Mouse (Mus musculus): ENCODE data around the gene Scrn1. TPM values are rescaled to one million over a fixed set of nuclear protein-coding genes. Genes with fewer than 3 reads are reported as not detected.

Scrn1 gene
- polyA plus RNA-seq, 1 experiment from 2014 or later: 96.6 TPM

DNA sequence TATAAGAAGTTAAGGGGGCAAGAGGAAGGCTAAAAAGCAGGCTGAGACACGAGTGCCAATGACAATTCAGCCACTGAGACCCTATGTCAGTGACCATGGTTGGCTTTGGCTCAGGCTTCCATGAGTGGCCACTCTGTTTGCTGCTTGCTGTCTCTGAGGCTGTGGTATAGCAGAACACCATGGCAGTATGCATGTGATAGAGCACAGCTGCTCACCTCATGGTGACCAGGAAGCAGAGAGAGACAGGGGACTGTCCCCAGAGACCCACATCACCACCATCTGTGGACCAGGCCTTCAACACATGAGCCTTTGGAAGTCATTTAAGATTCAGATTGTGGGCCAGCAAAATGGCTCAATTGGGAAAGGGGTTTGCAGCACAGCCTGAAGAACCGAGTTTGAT lies 22.6 kb downstream of the Scrn1 start:
- H3K9ac ChIP-seq (replicated peaks): no peak overlapping the region
- H3K4me2 ChIP-seq (replicated peaks): no peak overlapping the region
- WGBS: 88% methylated on average over 2 of the region's 2 CpGs
- no peak overlapping the region for H3K4me3 ChIP-seq (replicated peaks)
- H3K36me3 ChIP-seq: peaks cover 23% of the 10 kb centered on the region
- peaks cover 34% of the 10 kb centered on the region for H3K4me1 ChIP-seq (replicated peaks)
- H3K9me3 ChIP-seq: no peaks in the 10 kb centered on the region
- H3K27me3 ChIP-seq: no peaks in the 10 kb centered on the region
- ATAC-seq: no peak
- no peak overlapping the region for H3K27ac ChIP-seq

DNA sequence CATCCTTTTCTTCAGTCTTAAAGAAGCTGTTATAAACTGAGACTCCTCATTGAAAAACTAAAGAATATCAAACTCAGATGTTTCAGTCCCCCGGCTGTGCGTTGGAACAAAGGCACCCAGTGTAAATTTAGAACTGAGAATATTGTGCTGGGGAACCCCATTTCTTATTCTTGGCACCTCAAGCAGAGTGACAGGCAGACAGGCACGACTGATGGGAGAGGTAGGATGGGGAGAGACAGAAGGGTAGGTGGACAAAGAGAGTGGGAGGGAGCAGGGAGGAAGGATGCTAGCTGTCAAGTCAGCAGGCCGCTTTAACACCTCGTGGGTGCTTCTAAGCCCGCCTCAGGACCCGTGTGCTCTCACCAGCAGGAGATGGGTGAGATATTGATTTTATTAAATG lies 23.5 kb downstream of the Scrn1 start:
- Histone ChIP-seq H3K36me3 (peaks cover 23% of the 10 kb centered on the region), H3K4me3 (replicated peaks) (no peak overlapping the region), H3K27ac (no peak overlapping the region), H3K4me2 (replicated peaks) (no peak overlapping the region), H3K4me1 (replicated peaks) (peaks cover 36% of the 10 kb centered on the region), H3K27me3 (no peaks in the 10 kb centered on the region), H3K9me3 (no peaks in the 10 kb centered on the region), H3K9ac (replicated peaks) (no peak overlapping the region)
- 79% methylated on average over 7 of the region's 7 CpGs for WGBS
- ATAC-seq: no peak

DNA sequence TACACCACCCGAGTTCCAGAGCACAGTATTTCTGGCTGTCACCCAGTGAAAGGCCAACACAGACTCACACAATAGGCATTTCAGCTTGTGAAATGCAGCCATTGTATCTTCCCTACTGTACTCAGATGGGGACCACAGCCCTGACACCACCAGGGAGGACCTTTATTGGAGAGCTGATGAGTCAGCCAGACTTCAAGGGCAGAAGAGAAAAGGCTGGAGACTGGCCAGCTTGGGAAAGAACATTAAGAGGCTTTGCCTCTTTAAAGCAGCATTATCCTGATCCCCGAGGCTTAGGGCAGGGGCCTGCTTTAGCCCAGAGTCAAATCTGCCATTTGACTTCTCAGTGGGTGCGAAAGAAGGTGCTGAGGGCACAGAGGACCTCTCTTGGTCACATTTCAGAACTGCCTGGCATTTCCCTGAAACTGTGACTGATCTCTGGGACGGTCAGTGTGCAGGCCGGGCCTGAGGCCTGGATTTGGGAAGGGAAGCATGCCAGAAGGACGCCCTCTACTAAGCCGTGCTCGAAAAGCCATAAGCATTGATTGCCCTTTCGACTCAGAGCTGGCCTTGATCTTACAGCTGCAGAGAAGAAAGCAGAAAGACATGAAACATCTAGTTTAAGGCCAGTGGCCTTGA lies 25.9 kb downstream of the Scrn1 start:
- H3K4me3 ChIP-seq (replicated peaks): no peak overlapping the region
- peaks cover 50% of the 10 kb centered on the region for H3K4me1 ChIP-seq (replicated peaks)
- H3K9ac ChIP-seq (replicated peaks): no peak overlapping the region
- H3K4me2 ChIP-seq (replicated peaks): no peak overlapping the region; the same call in 1 of the 2 replicates
- H3K36me3 ChIP-seq: peaks cover 19% of the 10 kb centered on the region
- ATAC-seq: peak; percentile 19
- peak overlapping the region; percentile 65 for H3K27ac ChIP-seq
- H3K9me3 ChIP-seq: no peaks in the 10 kb centered on the region
- WGBS: 36% methylated on average over 9 of the region's 9 CpGs
- H3K27me3 ChIP-seq: 0 out of 2 replicates have a peak, but pooled peaks cover under 1% of the 10 kb centered on the region

DNA sequence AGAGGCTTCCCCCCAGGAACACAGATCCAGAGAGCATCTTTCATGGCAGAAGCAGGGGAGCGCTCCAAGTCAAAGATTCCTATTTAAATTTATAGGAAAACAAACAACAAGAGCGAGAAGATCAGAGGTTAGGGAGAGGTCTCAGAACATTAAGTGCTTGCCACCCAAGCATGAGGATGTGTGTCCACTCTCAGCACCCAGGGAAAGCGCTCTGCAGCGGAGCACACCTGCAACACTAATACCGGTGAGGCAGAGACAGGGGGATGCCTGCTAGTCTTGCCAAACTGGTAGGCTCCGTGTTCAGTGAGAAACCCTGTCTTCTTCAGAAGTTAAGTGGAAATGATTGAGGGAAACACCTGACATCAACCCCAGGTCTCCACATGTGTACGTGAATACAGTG lies 26.9 kb downstream of the Scrn1 start:
- Histone ChIP-seq H3K27ac (peak overlapping the region; percentile 65; the same call in 1 of the 2 replicates), H3K4me3 (replicated peaks) (no peak overlapping the region), H3K27me3 (peaks cover 4% of the 10 kb centered on the region; the same call in 1 of the 2 replicates), H3K36me3 (peaks cover 14% of the 10 kb centered on the region), H3K4me2 (replicated peaks) (no peak overlapping the region), H3K4me1 (replicated peaks) (peaks cover 50% of the 10 kb centered on the region), H3K9me3 (no peaks in the 10 kb centered on the region), H3K9ac (replicated peaks) (no peak overlapping the region)
- WGBS: 73% methylated on average over 7 of the region's 7 CpGs
- ATAC-seq: no peak

DNA sequence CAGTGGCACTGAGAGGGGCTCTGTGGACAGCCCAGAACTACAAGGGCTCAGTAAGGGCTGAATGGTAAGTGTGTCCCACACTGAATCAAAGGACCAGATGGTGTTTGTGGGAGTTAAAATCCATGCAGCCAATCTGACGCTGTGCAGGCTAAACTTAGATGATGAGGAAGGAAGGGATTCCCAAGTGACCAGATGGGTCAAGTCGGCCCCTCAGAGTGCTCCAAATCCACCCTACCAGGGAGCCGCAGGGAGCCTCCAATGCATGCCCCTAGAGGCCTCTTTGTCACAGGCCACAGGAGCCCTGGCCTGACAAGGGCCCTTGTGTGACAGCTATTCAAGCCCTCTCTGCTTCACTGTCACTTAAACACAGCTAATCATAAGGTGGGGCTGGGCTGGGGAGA lies 27.5 kb downstream of the Scrn1 start:
- Histone ChIP-seq H3K36me3 (peaks cover 8% of the 10 kb centered on the region), H3K4me3 (replicated peaks) (no peak overlapping the region), H3K9me3 (no peaks in the 10 kb centered on the region), H3K27me3 (peaks cover 4% of the 10 kb centered on the region; the same call in 1 of the 2 replicates), H3K9ac (replicated peaks) (no peak overlapping the region), H3K27ac (peak overlapping the region; percentile 65), H3K4me1 (replicated peaks) (peaks cover 50% of the 10 kb centered on the region), H3K4me2 (replicated peaks) (no peak overlapping the region)
- peak; percentile 65 for ATAC-seq
- WGBS: 0% methylated on average over 3 of the region's 3 CpGs

- Histone ChIP-seq H3K27me3 (peaks cover 4% of the 10 kb centered on the region; the same call in 1 of the 2 replicates), H3K4me1 (replicated peaks) (peaks cover 47% of the 10 kb centered on the region), H3K4me2 (replicated peaks) (no peak overlapping the region), H3K36me3 (no peaks in the 10 kb centered on the region), H3K27ac (no peak overlapping the region), H3K9ac (replicated peaks) (no peak overlapping the region), H3K4me3 (replicated peaks) (no peak overlapping the region), H3K9me3 (no peaks in the 10 kb centered on the region)
- ATAC-seq: no peak
- WGBS: 91% methylated on average over 7 of the region's 7 CpGs
Observed at GRCm38 (mm10) chr6:54537053-54537452, 29.2 kb downstream of the Scrn1 start.

- WGBS: 86% methylated on average over 4 of the region's 4 CpGs
- Histone ChIP-seq H3K4me3 (replicated peaks) (no peak overlapping the region), H3K4me1 (replicated peaks) (peaks cover 52% of the 10 kb centered on the region), H3K36me3 (0 out of 2 replicates have a peak, but pooled peaks cover 4% of the 10 kb centered on the region), H3K27ac (no peak overlapping the region), H3K27me3 (peaks cover 4% of the 10 kb centered on the region; the same call in 1 of the 2 replicates), H3K9ac (replicated peaks) (no peak overlapping the region), H3K4me2 (replicated peaks) (no peak overlapping the region), H3K9me3 (no peaks in the 10 kb centered on the region)
- ATAC-seq: no peak
Observed at GRCm38 (mm10) chr6:54535485-54535884, 30.8 kb downstream of the Scrn1 start.

DNA sequence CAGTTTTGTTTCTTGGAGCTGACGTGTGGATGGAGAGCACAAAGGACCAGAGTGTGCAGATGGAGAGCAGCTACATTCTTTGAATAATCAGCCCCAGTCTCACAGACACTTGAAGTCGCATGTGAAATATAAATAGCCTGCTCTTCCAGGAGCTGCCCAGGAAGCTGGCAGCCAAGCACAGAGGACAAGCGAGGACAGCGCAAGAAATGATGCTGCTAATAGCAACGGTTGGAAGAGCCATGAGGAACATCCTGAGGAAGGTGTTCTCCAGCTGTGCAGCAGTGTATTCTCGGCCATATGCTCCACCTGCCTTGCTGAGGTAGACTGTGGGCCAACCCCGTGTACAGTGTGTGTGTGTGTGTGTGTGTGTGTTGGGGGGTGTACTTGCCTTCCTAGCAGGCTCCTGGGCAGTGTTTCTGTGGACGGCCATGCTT lies 35.2 kb downstream of the Scrn1 start:
- peaks cover 25% of the 10 kb centered on the region for H3K36me3 ChIP-seq
- 51% methylated on average over 8 of the region's 8 CpGs for WGBS
- peaks cover 29% of the 10 kb centered on the region for H3K4me1 ChIP-seq (replicated peaks)
- 0 out of 2 replicates have a peak overlapping the region, but pooled peaks have one; percentile 1 for H3K4me2 ChIP-seq (replicated peaks)
- H3K9ac ChIP-seq (replicated peaks): 0 out of 2 replicates have a peak overlapping the region, but pooled peaks have one; percentile 14
- no peak overlapping the region for H3K4me3 ChIP-seq (replicated peaks)
- peak; percentile 77 for ATAC-seq
- no peaks in the 10 kb centered on the region for H3K9me3 ChIP-seq
- peak overlapping the region; percentile 70 for H3K27ac ChIP-seq
- H3K27me3 ChIP-seq: peaks cover 8% of the 10 kb centered on the region

DNA sequence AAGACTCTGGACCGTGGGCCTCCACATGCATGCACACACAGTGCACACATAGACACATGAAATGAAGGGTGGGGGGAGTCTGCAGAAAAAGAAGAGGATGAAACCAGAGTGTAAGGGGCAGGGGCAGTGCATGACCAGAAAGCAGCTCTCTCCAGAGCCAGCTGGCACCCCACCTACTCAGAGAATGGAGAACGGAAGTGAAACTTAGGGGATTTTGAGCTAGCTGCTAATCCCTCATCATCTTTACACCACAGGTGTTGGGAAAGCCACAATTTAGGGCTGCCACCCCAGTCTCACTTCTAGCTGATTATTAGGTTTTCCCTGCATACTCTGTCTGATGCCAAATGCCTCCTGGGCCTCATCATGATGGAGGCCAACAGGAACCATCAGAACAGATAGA lies 36.1 kb downstream of the Scrn1 start:
- peaks cover 33% of the 10 kb centered on the region for H3K36me3 ChIP-seq
- no peak for ATAC-seq
- WGBS: 94% methylated on average over 2 of the region's 2 CpGs
- H3K4me1 ChIP-seq (replicated peaks): peaks cover 25% of the 10 kb centered on the region
- no peak overlapping the region; the same call in 1 of the 2 replicates for H3K27ac ChIP-seq
- H3K27me3 ChIP-seq: peaks cover 6% of the 10 kb centered on the region
- H3K9me3 ChIP-seq: no peaks in the 10 kb centered on the region
- H3K9ac ChIP-seq (replicated peaks): no peak overlapping the region
- no peak overlapping the region for H3K4me2 ChIP-seq (replicated peaks)
- H3K4me3 ChIP-seq (replicated peaks): no peak overlapping the region

DNA sequence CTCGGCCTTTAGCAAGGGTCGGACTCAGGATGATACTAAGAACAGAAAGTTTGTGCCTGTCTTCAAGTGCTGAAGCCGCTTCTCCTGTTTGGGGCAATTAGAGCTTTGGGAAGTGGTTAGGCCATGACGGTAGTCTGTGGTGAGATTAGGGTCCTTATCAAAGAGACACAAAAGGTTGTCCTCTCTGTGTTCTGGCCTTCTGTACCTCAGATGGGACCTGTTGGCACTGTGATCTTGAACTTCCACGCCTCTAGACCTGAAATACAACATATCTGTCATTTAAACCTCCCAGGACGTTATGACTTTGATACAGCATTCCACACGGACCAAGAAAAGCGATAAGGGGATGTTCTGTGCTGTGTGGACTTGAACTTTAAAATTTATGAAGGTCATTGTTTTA lies 37.6 kb downstream of the Scrn1 start:
- Histone ChIP-seq H3K4me3 (replicated peaks) (no peak overlapping the region), H3K27ac (no peak overlapping the region), H3K36me3 (peaks cover 44% of the 10 kb centered on the region), H3K4me2 (replicated peaks) (no peak overlapping the region), H3K9me3 (no peaks in the 10 kb centered on the region), H3K4me1 (replicated peaks) (peaks cover 25% of the 10 kb centered on the region), H3K27me3 (peaks cover 4% of the 10 kb centered on the region; the same call in 1 of the 2 replicates), H3K9ac (replicated peaks) (no peak overlapping the region)
- no peak for ATAC-seq
- 94% methylated on average over 8 of the region's 8 CpGs for WGBS

- no peak overlapping the region for H3K27ac ChIP-seq
- 73% methylated on average over 5 of the region's 5 CpGs for WGBS
- no peak for ATAC-seq
- H3K4me3 ChIP-seq (replicated peaks): no peak overlapping the region
- no peak overlapping the region for H3K4me2 ChIP-seq (replicated peaks)
- no peaks in the 10 kb centered on the region for H3K27me3 ChIP-seq
- peaks cover 69% of the 10 kb centered on the region for H3K36me3 ChIP-seq
- no peaks in the 10 kb centered on the region for H3K4me1 ChIP-seq (replicated peaks)
- H3K9me3 ChIP-seq: no peaks in the 10 kb centered on the region
- no peak overlapping the region for H3K9ac ChIP-seq (replicated peaks)
Observed at GRCm38 (mm10) chr6:54518758-54519157, 47.5 kb downstream of the Scrn1 start.

DNA sequence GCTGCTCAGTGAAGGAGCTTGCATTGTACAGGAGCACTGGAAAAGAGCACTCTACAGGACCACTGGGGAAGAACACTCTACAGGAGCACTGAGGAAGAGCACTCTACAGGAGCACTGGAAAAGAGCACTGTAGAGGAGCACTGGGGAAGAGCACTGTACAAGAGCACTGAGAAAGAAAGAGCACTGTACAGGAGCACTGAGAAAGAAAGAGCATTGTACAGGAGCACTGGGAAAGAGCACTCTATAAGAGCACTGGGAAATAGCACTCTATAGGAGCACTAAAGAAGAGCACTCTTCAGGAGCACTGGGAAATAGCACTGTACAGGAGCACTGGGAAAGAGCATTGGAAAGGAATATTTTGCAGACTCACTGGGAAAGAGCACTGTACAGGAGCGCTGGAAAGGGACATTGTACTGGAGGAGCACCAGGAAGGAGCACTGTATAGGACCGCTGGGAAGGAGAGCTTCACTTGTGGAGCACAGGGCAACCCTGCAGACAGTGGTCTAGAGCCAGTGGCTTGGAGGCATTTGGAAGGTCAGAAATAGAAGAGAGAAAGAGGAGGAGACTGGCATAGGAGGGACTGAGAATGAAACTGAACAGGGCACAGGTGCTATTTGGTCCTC lies 49.7 kb downstream of the Scrn1 start:
- Histone ChIP-seq H3K9me3 (no peaks in the 10 kb centered on the region), H3K9ac (replicated peaks) (no peak overlapping the region), H3K4me3 (replicated peaks) (no peak overlapping the region), H3K36me3 (peaks cover 65% of the 10 kb centered on the region), H3K27me3 (no peaks in the 10 kb centered on the region), H3K27ac (no peak overlapping the region), H3K4me2 (replicated peaks) (no peak overlapping the region), H3K4me1 (replicated peaks) (no peaks in the 10 kb centered on the region)
- ATAC-seq: peak; percentile 69
- 90% methylated on average over 2 of the region's 2 CpGs for WGBS
